Mouse (Mus musculus): ENCODE measurements around the gene Klf16. TPM values are rescaled to one million over a fixed set of nuclear protein-coding genes. Genes with fewer than 3 reads are reported as not detected.

The Klf16 gene
- polyA plus RNA-seq, 1 experiment from 2014 or later, result 8.0 TPM

GRCm38 (mm10) chr10:80603364-80603763 is 26.2 kb upstream of the Klf16 start:
- Histone ChIP-seq H3K4me2 (replicated peaks) (peak overlapping the region; percentile 78), H3K27ac (replicated peaks) (peak overlapping the region; percentile 95), H3K4me3 (peak overlapping the region; percentile 90), H3K36me3 (peaks cover 22% of the 10 kb centered on the region), H3K9me3 (no peaks in the 10 kb centered on the region), H3K9ac (replicated peaks) (peak overlapping the region; percentile 71), H3K27me3 (peaks cover 4% of the 10 kb centered on the region; the same call in 1 of the 2 replicates), H3K4me1 (peaks cover 20% of the 10 kb centered on the region)
- peak; percentile 6; the same call in 1 of the 2 replicates for ATAC-seq (replicated peaks)
- 27% methylated on average over 7 of the region's 7 CpGs for WGBS

GRCm38 (mm10) chr10:80602698-80603325 is 25.7 kb upstream of the Klf16 start, which contains the start of the genes Scamp4 and Adat3:
Gene Scamp4, plus strand, starts transcription at chr10:80602872.
Gene Adat3, plus strand, starts transcription at chr10:80602880.
- WGBS, result under 1% methylated on average over 54 of the region's 54 CpGs
- peaks cover 20% of the 10 kb centered on the region for H3K4me1 ChIP-seq
- H3K27ac ChIP-seq (replicated peaks), result peak within 1 kb of the TSS; percentile 95

DNA sequence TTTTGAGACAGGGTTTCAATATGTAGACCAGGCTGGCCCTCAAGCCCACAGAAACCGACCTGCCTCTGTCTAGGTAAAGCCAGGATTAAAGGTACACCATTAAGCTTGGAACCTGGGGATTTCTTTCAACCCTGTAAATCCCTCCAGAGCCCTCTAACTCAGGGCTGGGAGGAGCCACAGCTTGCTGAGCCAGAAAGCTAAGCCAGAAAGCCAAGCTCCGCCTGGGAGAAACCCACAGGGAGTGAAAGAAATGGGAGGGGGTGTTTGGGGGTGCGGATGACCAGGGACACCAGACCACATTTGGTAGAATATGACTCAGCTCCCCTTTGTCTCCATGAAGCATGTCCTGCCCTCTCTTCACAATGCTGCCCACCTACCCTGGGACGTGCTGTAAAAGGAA is 19.2 kb upstream of the Klf16 start:
- Histone ChIP-seq H3K27me3 (peaks cover 4% of the 10 kb centered on the region; the same call in 1 of the 2 replicates), H3K4me2 (replicated peaks) (no peak overlapping the region), H3K4me3 (no peak overlapping the region), H3K9ac (replicated peaks) (no peak overlapping the region), H3K27ac (replicated peaks) (no peak overlapping the region), H3K36me3 (no peaks in the 10 kb centered on the region), H3K4me1 (no peaks in the 10 kb centered on the region), H3K9me3 (no peaks in the 10 kb centered on the region)
- no peak for ATAC-seq (replicated peaks)
- WGBS, result 42% methylated on average over 4 of the region's 4 CpGs

More at GRCm38 (mm10) chr10:80602698-80603325, 25.7 kb upstream of the Klf16 start, which contains the start of the genes Scamp4 and Adat3:
- Histone ChIP-seq H3K4me2 (replicated peaks) (peak within 1 kb of the TSS; percentile 78), H3K9ac (replicated peaks) (peak within 1 kb of the TSS; percentile 71), H3K4me3 (peak within 1 kb of the TSS; percentile 90), H3K9me3 (no peaks in the 10 kb centered on the region), H3K36me3 (peaks cover 16% of the 10 kb centered on the region), H3K27me3 (peaks cover 4% of the 10 kb centered on the region; the same call in 1 of the 2 replicates)
- peak; percentile 97 for ATAC-seq (replicated peaks)

- H3K27me3 ChIP-seq, result no peaks in the 10 kb centered on the region
- peaks cover 29% of the 10 kb centered on the region for H3K4me1 ChIP-seq
- WGBS, result under 1% methylated on average over 73 of the region's 73 CpGs
- H3K4me2 ChIP-seq (replicated peaks), result peak within 1 kb of the TSS; percentile 97
- no peaks in the 10 kb centered on the region for H3K9me3 ChIP-seq
- ATAC-seq (replicated peaks), result peak; percentile 98
- H3K36me3 ChIP-seq, result peaks cover 4% of the 10 kb centered on the region; the same call in 1 of the 2 replicates
- peak within 1 kb of the TSS; percentile 93 for H3K9ac ChIP-seq (replicated peaks)
- H3K4me3 ChIP-seq, result peak within 1 kb of the TSS; percentile 96
- H3K27ac ChIP-seq (replicated peaks), result peak within 1 kb of the TSS; percentile 64
Observed at GRCm38 (mm10) chr10:80589879-80590854, 13.0 kb upstream of the Klf16 start, which contains the start of gene Abhd17a. Gene Abhd17a, minus strand, starts transcription at chr10:80590341.

GRCm38 (mm10) chr10:80589127-80589878 is 12.2 kb upstream of the Klf16 start:
- peaks cover 29% of the 10 kb centered on the region for H3K4me1 ChIP-seq
- no peaks in the 10 kb centered on the region for H3K27me3 ChIP-seq
- no peaks in the 10 kb centered on the region for H3K9me3 ChIP-seq
- H3K27ac ChIP-seq (replicated peaks), result no peak overlapping the region
- peak overlapping the region; percentile 93 for H3K9ac ChIP-seq (replicated peaks)
- H3K4me2 ChIP-seq (replicated peaks), result peak overlapping the region; percentile 97
- H3K36me3 ChIP-seq, result peaks cover 4% of the 10 kb centered on the region; the same call in 1 of the 2 replicates
- WGBS, result 22% methylated on average over 12 of the region's 12 CpGs
- peak overlapping the region; percentile 96 for H3K4me3 ChIP-seq
- no peak for ATAC-seq (replicated peaks)

- Histone ChIP-seq H3K9ac (replicated peaks) (no peak overlapping the region), H3K4me2 (replicated peaks) (no peak overlapping the region)
Observed at GRCm38 (mm10) chr10:80587305-80587657, 10.2 kb upstream of the Klf16 start.

GRCm38 (mm10) chr10:80586407-80587304 is 9.5 kb upstream of the Klf16 start:
- Histone ChIP-seq H3K27me3 (no peaks in the 10 kb centered on the region), H3K4me2 (replicated peaks) (no peak overlapping the region; the same call in 1 of the 2 replicates), H3K36me3 (peaks cover 10% of the 10 kb centered on the region), H3K27ac (replicated peaks) (peak overlapping the region; percentile 34; the same call in 1 of the 2 replicates), H3K4me1 (peaks cover 31% of the 10 kb centered on the region), H3K4me3 (no peak overlapping the region), H3K9ac (replicated peaks) (no peak overlapping the region), H3K9me3 (no peaks in the 10 kb centered on the region)
- 96% methylated on average over 51 of the region's 51 CpGs for WGBS
- no peak for ATAC-seq (replicated peaks)

More at GRCm38 (mm10) chr10:80587305-80587657, 10.2 kb upstream of the Klf16 start:
- Histone ChIP-seq H3K9me3 (no peaks in the 10 kb centered on the region), H3K4me3 (no peak overlapping the region), H3K4me1 (peaks cover 31% of the 10 kb centered on the region), H3K27me3 (no peaks in the 10 kb centered on the region), H3K27ac (replicated peaks) (peak overlapping the region; percentile 34; the same call in 1 of the 2 replicates), H3K36me3 (peaks cover 10% of the 10 kb centered on the region)
- ATAC-seq (replicated peaks), result no peak
- 35% methylated on average over 4 of the region's 4 CpGs for WGBS

- Histone ChIP-seq H3K4me3 (no peak overlapping the region), H3K27me3 (no peaks in the 10 kb centered on the region), H3K36me3 (peaks cover 10% of the 10 kb centered on the region), H3K4me2 (replicated peaks) (no peak overlapping the region), H3K4me1 (peaks cover 29% of the 10 kb centered on the region), H3K9ac (replicated peaks) (0 out of 2 replicates have a peak overlapping the region, but pooled peaks have one; percentile 7), H3K9me3 (no peaks in the 10 kb centered on the region), H3K27ac (replicated peaks) (no peak overlapping the region)
- no peak for ATAC-seq (replicated peaks)
- WGBS, result 95% methylated on average over 8 of the region's 8 CpGs
Observed at GRCm38 (mm10) chr10:80585581-80585980, 8.5 kb upstream of the Klf16 start.

GRCm38 (mm10) chr10:80584642-80585552 is 7.8 kb upstream of the Klf16 start:
- 72% methylated on average over 12 of the region's 12 CpGs for WGBS
- H3K27ac ChIP-seq (replicated peaks), result no peak overlapping the region
- H3K36me3 ChIP-seq, result peaks cover 10% of the 10 kb centered on the region
- no peak overlapping the region for H3K4me3 ChIP-seq
- H3K4me2 ChIP-seq (replicated peaks), result no peak overlapping the region
- H3K9me3 ChIP-seq, result no peaks in the 10 kb centered on the region
- ATAC-seq (replicated peaks), result peak; percentile 21; the same call in 1 of the 2 replicates
- no peak overlapping the region; the same call in 1 of the 2 replicates for H3K9ac ChIP-seq (replicated peaks)
- peaks cover 27% of the 10 kb centered on the region for H3K4me1 ChIP-seq
- H3K27me3 ChIP-seq, result no peaks in the 10 kb centered on the region

DNA sequence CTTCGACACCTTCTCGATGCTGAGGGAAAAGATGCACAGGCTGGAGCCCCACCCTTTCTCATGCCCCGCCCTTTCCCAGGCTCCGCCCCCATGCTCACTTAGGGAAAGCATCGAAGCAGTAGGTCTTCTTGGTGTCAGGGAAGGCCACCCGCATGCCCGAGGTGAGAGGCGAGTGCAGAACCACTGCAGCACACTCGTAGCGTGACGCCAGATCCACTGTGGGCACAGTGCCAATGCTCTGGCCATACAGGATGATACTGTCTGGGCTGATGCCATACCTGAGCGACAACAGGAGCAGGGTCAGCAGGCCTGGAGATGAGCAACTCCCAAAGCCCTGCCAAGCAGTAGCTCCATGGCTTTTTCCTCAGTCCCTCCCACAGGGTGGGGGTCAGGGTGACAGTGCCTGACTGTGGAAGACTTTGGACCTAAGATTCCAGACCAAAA is 6.9 kb upstream of the Klf16 start:
- Histone ChIP-seq H3K9me3 (no peaks in the 10 kb centered on the region), H3K4me2 (replicated peaks) (no peak overlapping the region), H3K9ac (replicated peaks) (no peak overlapping the region), H3K4me1 (peaks cover 20% of the 10 kb centered on the region), H3K36me3 (peaks cover 10% of the 10 kb centered on the region), H3K27me3 (no peaks in the 10 kb centered on the region), H3K4me3 (no peak overlapping the region), H3K27ac (replicated peaks) (no peak overlapping the region)
- no peak for ATAC-seq (replicated peaks)
- 64% methylated on average over 12 of the region's 12 CpGs for WGBS
